Mouse (Mus musculus) heart, embryonic 11.5 days (tissue): ENCODE data around the gene Flt3. TPM values are rescaled to one million over a fixed set of nuclear protein-coding genes. Genes with fewer than 3 reads are reported as not detected.

ENCODE experiments used
- ATAC-seq: fragments of 200-750 bp; cut with Nextera tagmentation; replicated peaks from 2 replicates; pipeline ENCODE4 v1.8.0; 2017; ENCODE audit warnings: moderate library complexity; ENCODE audit not compliant: insufficient number of reproducible peaks, low FRiP score, low TSS enrichment
- H3K27ac ChIP-seq: fragments of 300-500 bp; sonication (generic); 2 replicates; pipeline ENCODE4 v1.5.1; 2014; ENCODE audit warnings: mild to moderate bottlenecking, low read depth, low read length
- H3K27me3 ChIP-seq: fragments of 300-500 bp; sonication (generic); 2 replicates; pipeline ENCODE4 v1.6.1; 2014; ENCODE audit warnings: mild to moderate bottlenecking, low read length, mixed read lengths; ENCODE audit not compliant: control insufficient read depth, insufficient read depth
- H3K36me3 ChIP-seq: fragments of 300-500 bp; sonication (generic); 2 replicates; pipeline ENCODE4 v1.6.1; 2014; ENCODE audit warnings: mild to moderate bottlenecking, low read length, moderate library complexity, mixed read lengths; ENCODE audit not compliant: control insufficient read depth, insufficient read depth
- H3K4me1 ChIP-seq: fragments of 300-500 bp; sonication (generic); 2 replicates; pipeline ENCODE4 v1.6.1; 2014; ENCODE audit warnings: low read length; ENCODE audit not compliant: control insufficient read depth, insufficient read depth
- H3K4me2 ChIP-seq: fragments of 300-500 bp; sonication (generic); 2 replicates; pipeline ENCODE4 v1.6.1; 2014; ENCODE audit warnings: mild to moderate bottlenecking, moderate library complexity
- H3K4me3 ChIP-seq: fragments of 300-500 bp; sonication (generic); 2 replicates; pipeline ENCODE4 v1.5.1; 2014; ENCODE audit warnings: low read depth, low read length
- H3K9ac ChIP-seq: fragments of 300-500 bp; sonication (generic); 2 replicates; pipeline ENCODE4 v1.6.1; 2014; ENCODE audit warnings: mild to moderate bottlenecking, low read depth, low read length, moderate library complexity
- H3K9me3 ChIP-seq: fragments of 300-500 bp; sonication (generic); replicated peaks from 2 replicates; pipeline ENCODE4 v1.6.1; 2016; ENCODE audit warnings: low read length; ENCODE audit not compliant: control insufficient read depth
- WGBS: fragments of 180-500 bp; shearing (Covaris S2); extraction: QIAGEN DNeasy Blood & Tissue Kit; methylation state at CpG from one replicate; pipeline ENCODE4 v1.1.7; 2014; ENCODE audit not compliant: insufficient replicate concordance; 5-methylcytosine and 5-hydroxymethylcytosine counted together
- polyA plus RNA-seq: library from polyadenylated mRNA; unstranded; fragments of >200 nt; fragmentation: Nextera tagmentation; extraction: Ambion mirVana; gene quantifications from 2 replicates; pipeline ENCODE4 v1.2.1, GENCODE M21; 2014

Flt3 gene
- polyA plus RNA-seq, 1 experiment from 2014 or later = 0.10 TPM

DNA sequence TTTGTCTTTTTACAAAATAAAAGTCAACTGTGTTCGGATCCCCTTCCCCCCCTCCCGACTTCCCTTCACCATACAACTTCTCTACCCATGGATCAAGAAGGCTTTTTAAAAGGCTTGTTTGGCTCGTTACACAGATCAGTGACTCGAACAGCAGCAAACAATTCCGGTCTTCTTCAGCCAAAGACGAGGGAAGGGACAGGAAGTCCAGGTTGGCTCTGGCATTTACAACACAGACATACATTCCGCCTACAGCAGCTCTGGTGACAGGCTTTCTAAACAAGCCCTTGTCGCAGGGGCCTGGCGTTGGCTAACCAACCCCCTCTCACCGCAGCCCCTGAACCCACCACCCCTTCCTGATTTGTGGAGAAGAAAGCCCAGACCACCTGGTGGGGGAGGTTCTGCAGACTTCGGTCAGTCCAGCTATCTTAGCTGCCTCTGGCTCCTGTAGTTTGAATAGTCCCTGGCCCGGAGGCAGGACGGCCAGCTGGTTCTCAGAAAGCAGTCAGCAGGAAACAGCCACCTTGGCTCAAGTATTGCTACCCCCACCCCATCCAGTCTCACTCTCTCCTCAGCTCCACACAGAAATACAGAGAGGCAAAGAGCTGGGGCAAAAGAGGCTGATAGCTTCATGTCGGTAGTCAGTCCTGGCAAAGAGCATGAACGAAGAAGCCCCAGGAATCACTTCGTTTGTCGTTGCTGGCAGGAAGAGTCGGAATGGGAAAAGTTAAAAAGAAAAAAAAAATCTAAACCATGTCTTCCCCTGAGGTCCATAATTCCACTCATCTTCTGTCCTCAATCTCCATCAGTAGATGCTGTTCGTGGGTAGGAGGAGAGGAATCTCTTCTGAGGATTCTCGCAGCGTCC is 99.1 kb downstream of the Flt3 start:
- H3K9me3 ChIP-seq = no peaks in the 10 kb centered on the region
- no peaks in the 10 kb centered on the region for H3K36me3 ChIP-seq
- H3K27ac ChIP-seq = no peak overlapping the region
- 2% methylated on average over 21 of the region's 21 CpGs for WGBS
- H3K4me2 ChIP-seq = no peak overlapping the region
- H3K4me3 ChIP-seq = no peak overlapping the region; the same call in 1 of the 2 replicates
- H3K27me3 ChIP-seq = peaks cover 93% of the 10 kb centered on the region
- peaks cover 3% of the 10 kb centered on the region; the same call in 1 of the 2 replicates for H3K4me1 ChIP-seq
- H3K9ac ChIP-seq = no peak overlapping the region
- ATAC-seq = no peak

DNA sequence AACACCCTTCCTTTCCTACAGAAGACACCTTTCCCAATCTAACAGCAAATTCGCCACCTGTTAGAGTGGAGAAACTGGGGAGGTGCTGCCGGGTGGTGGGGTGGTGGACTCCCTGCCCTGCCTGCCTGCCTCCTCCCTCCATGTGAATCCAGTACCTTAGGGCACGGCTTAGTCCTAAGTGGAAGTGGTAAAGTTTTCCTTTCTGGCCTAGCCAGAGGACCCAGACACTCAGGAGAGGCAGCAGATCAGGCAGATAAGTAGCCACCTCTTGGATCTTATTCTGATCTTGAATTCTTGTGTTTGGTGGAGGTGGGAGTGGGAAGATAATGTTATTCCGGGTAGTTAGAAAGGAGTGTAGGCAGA is 100.3 kb downstream of the Flt3 start:
- no peak for ATAC-seq
- no peaks in the 10 kb centered on the region for H3K9me3 ChIP-seq
- no peak overlapping the region for H3K9ac ChIP-seq
- peak overlapping the region; percentile 64 for H3K4me2 ChIP-seq
- H3K4me1 ChIP-seq = peaks cover 3% of the 10 kb centered on the region; the same call in 1 of the 2 replicates
- peaks cover 90% of the 10 kb centered on the region for H3K27me3 ChIP-seq
- no peak overlapping the region for H3K27ac ChIP-seq
- H3K36me3 ChIP-seq = no peaks in the 10 kb centered on the region
- 1% methylated on average over 4 of the region's 4 CpGs for WGBS
- H3K4me3 ChIP-seq = peak overlapping the region; percentile 30

DNA sequence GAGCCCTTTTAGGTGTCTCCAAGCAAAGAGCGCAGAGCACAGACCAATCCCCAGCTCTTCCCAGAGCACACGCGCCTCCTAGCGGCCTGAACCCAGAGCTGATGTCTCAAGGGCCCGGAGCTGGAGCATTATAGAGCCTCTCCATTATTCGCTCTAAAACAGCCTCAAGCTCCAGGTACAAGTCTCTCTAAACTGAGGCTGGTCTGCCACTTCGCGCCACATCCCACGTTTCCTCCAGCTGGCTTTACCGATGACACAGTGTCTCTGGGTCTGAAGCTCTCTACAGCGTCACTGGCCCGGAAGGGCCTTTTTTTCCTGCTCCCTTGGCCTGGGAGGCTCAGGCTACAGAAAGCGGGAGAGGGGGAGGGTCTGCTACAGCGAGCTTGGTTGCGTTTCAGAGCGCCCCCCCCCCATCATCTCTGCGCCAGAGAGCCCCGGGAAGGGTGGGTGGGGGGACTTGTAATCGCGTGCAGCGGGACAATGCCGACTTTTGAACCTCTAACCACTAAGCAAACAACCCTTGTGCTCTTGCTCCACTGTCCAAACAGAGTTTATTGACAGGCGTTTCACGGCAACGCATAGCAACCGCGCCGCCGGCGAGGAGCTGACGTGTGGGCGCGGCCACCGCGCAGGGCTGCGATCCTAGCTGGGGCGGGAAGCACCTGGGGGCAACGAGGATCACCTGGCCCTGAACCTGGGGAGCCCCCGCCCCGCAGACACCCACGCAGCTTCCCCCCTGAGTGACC is 100.9 kb downstream of the Flt3 start:
- Histone ChIP-seq H3K9ac (no peak overlapping the region), H3K36me3 (no peaks in the 10 kb centered on the region), H3K4me1 (peaks cover 3% of the 10 kb centered on the region; the same call in 1 of the 2 replicates), H3K9me3 (no peaks in the 10 kb centered on the region), H3K27ac (no peak overlapping the region), H3K27me3 (peaks cover 90% of the 10 kb centered on the region), H3K4me3 (peak overlapping the region; percentile 30), H3K4me2 (peak overlapping the region; percentile 64)
- under 1% methylated on average over 41 of the region's 41 CpGs for WGBS
- peak; percentile 63; the same call in 1 of the 2 replicates for ATAC-seq

DNA sequence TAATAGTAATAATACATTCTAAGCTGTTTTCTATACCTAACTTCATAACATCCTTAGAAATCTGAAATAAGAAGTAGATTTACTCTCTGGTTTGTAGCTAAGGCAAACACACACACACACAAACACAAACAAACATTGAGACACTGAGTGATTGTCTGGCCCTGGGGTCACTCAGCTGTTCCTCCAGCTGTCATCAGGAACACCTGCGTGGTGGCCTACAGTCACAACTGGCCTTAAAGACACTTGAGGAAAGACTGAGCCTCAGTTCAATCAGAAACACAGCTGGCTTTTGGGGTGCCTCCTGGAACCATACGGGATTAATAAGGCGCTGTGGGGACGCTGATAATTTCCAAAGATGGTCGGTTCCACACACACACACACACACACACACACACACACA is 103.0 kb downstream of the Flt3 start:
- H3K4me2 ChIP-seq = no peak overlapping the region
- H3K27me3 ChIP-seq = peaks cover 90% of the 10 kb centered on the region
- no peak for ATAC-seq
- 39% methylated on average over 5 of the region's 5 CpGs for WGBS
- H3K27ac ChIP-seq = no peak overlapping the region
- no peaks in the 10 kb centered on the region for H3K9me3 ChIP-seq
- H3K4me1 ChIP-seq = peaks cover 12% of the 10 kb centered on the region; the same call in 1 of the 2 replicates
- H3K9ac ChIP-seq = no peak overlapping the region
- no peak overlapping the region for H3K4me3 ChIP-seq
- no peaks in the 10 kb centered on the region for H3K36me3 ChIP-seq

DNA sequence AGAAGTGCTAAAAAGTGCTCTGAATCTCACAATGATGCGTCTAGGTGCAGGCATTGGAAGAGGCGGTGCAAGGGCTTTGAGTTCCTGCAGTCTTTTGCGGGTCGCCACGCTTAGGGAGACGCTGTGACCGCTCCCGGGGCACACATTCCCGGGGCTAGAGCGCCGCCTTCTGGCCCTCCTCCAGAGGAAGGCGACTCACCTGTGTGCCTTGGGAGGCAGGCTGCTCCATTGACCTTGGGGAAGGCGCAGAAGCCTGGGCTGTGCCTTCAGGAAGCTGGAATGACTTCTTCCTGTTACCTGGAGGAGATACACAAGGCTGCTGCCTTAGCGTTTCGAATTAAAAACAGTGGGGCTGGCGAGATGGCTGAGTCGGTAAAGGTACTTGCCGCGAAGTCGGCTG is 106.2 kb downstream of the Flt3 start:
- H3K27me3 ChIP-seq = peaks cover 59% of the 10 kb centered on the region
- 11% methylated on average over 20 of the region's 20 CpGs for WGBS

DNA sequence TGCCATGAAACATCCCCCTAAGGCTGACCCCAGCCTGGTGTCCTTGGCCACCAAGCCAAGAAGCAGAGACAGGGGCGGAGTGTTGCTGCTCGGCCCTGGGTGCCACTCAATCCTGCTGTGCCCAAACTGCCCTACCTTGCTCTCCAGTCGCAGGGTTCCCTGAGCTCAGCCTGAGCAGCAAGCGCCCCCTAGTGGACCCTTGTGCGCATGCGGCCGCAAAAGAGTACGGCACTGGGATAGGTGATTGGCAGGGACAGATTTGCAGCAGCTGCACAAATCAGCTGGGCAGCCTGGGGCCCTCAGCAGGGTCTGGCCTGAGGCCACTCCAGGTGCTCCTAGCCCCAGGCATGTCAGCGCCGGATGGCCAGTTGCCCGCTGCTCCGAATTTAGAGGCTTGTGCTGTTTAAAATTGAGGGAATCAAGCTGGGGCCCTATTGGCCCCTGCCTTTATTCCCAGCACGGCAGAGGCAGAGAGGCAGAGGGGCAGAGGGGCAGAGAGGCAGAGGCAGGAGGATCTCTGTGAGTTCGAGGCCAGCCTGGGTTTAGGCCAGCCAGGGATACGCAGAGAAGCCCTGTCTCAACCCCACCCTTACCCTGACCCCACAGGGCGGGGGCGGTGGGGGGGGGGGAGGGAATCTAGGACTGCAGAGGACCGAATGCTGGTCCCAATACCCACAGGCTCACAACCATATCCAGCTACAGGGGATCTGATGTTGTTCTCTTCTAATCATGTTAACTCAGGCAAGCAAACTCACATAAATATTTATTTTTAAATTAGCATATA is 107.0 kb downstream of the Flt3 start:
- no peaks in the 10 kb centered on the region for H3K36me3 ChIP-seq

More for the DNA sequence above, 106.2 kb downstream of the Flt3 start:
- Histone ChIP-seq H3K9me3 (no peaks in the 10 kb centered on the region), H3K4me2 (no peak overlapping the region), H3K9ac (no peak overlapping the region), H3K27ac (no peak overlapping the region), H3K4me3 (no peak overlapping the region), H3K36me3 (no peaks in the 10 kb centered on the region), H3K4me1 (peaks cover 9% of the 10 kb centered on the region; the same call in 1 of the 2 replicates)
- no peak for ATAC-seq

DNA sequence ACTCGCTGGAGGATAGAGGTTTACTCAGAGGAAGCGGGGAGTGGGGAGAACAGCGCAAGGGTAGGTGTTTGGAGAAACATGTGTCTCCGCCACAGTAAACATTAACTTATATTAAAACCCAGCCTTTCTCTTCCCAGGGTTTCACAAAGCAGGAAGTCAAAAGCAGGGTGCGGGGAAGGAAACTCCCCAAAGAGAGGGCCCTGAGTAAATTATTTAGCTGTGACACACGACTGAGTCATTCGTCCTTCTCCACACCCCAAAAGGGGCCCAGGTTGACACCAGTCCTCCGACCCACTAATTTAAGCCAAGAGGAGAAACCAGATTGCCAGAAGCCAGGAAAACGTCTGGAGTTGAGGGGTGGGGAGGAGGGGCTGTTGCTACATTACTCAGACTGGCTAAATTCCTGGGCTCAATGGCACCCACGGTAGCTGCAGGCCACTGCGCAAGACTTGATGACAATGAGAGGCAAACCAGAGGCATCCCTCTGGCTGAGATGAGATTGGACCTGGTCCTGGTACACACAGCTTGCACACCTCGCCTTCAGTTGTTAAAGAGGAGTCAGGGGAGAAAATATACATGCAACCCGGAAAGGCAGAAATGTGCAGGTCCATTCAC is 107.7 kb downstream of the Flt3 start:
- Histone ChIP-seq H3K36me3 (no peaks in the 10 kb centered on the region), H3K9ac (no peak overlapping the region), H3K4me2 (peak overlapping the region; percentile 22), H3K4me3 (no peak overlapping the region), H3K9me3 (no peaks in the 10 kb centered on the region), H3K27me3 (peaks cover 45% of the 10 kb centered on the region), H3K4me1 (peaks cover 9% of the 10 kb centered on the region; the same call in 1 of the 2 replicates), H3K27ac (no peak overlapping the region)
- 29% methylated on average over 13 of the region's 13 CpGs for WGBS
- peak; percentile 46; the same call in 1 of the 2 replicates for ATAC-seq

More for the DNA sequence above, 107.0 kb downstream of the Flt3 start:
- Histone ChIP-seq H3K27ac (no peak overlapping the region), H3K4me1 (peaks cover 9% of the 10 kb centered on the region; the same call in 1 of the 2 replicates), H3K4me3 (no peak overlapping the region), H3K9ac (no peak overlapping the region), H3K4me2 (peak overlapping the region; percentile 22), H3K27me3 (peaks cover 52% of the 10 kb centered on the region), H3K9me3 (no peaks in the 10 kb centered on the region)
- peak; percentile 61; the same call in 1 of the 2 replicates for ATAC-seq
- WGBS = 15% methylated on average over 18 of the region's 18 CpGs
